Mouse (Mus musculus): ENCODE measurements at regions not wholly inside any gene's neighbourhood (a gene's known extent, or its start where the extent isn't known, plus 50 kb on each side); places are given as distances from the start of the nearest gene placed in this dataset.
A peak's percentile ranks its signal among the peaks of the same experiment; 100 is the strongest.

- no peak overlapping the region for H3K4me3 ChIP-seq (ENCODE audit: low read depth, low read length)
- no peak for DNase-seq (ENCODE audit: low spot score)
- TF ChIP-seq CTCF (IDR thresholded peaks at IDR 0.05): no peak
Observed at GRCm38 (mm10) chr14:118362931-118363330, 96.2 kb downstream of the Gm9376 start.

GRCm38 (mm10) chr14:118363391-118363821, 96.6 kb downstream of the Gm9376 start:
- H3K9me3 ChIP-seq (ENCODE audit: low read length): no peaks in the 10 kb centered on the region
- H3K36me3 ChIP-seq (ENCODE audit: insufficient read depth, low read length): no peaks in the 10 kb centered on the region
- H3K4me2 ChIP-seq (ENCODE audit: low read depth, low read length, poor library complexity, severe bottlenecking): 0 out of 2 replicates have a peak overlapping the region, but pooled peaks have one; percentile 9
- H3K4me3 ChIP-seq (ENCODE audit: low read depth, low read length): no peak overlapping the region
- H3K27me3 ChIP-seq (ENCODE audit: insufficient read depth, low read length): no peaks in the 10 kb centered on the region
- no peak overlapping the region for H3K27ac ChIP-seq (ENCODE audit: low read depth, low read length)
- no peak overlapping the region for H3K9ac ChIP-seq (replicated peaks; ENCODE audit: low read length, poor library complexity, severe bottlenecking)
- ATAC-seq (ENCODE audit: low FRiP score): no peak
- H3K4me1 ChIP-seq (ENCODE audit: insufficient read depth, low read length): no peaks in the 10 kb centered on the region
- WGBS: 63% methylated on average over 21 of the region's 21 CpGs
- peak; percentile 49 for DNase-seq (ENCODE audit: low spot score)
- TF ChIP-seq CTCF (IDR thresholded peaks at IDR 0.05): no peak

More at GRCm38 (mm10) chr14:118362931-118363330, 96.2 kb downstream of the Gm9376 start:
- no peak overlapping the region for H3K4me2 ChIP-seq (ENCODE audit: low read depth, low read length, poor library complexity, severe bottlenecking)
- H3K27ac ChIP-seq (ENCODE audit: low read depth, low read length): no peak overlapping the region
- no peaks in the 10 kb centered on the region for H3K36me3 ChIP-seq (ENCODE audit: insufficient read depth, low read length)
- ATAC-seq (ENCODE audit: low FRiP score): no peak
- 63% methylated on average over 11 of the region's 11 CpGs for WGBS
- H3K27me3 ChIP-seq (ENCODE audit: insufficient read depth, low read length): no peaks in the 10 kb centered on the region
- no peaks in the 10 kb centered on the region for H3K9me3 ChIP-seq (ENCODE audit: low read length)
- H3K4me1 ChIP-seq (ENCODE audit: insufficient read depth, low read length): no peaks in the 10 kb centered on the region
- no peak overlapping the region for H3K9ac ChIP-seq (replicated peaks; ENCODE audit: low read length, poor library complexity, severe bottlenecking)

GRCm38 (mm10) chr14:118366522-118366921, 99.8 kb downstream of the Gm9376 start:
- ATAC-seq (ENCODE audit: low FRiP score) (no peak), DNase-seq (ENCODE audit: low spot score) (no peak)
- Histone ChIP-seq H3K27me3 (ENCODE audit: insufficient read depth, low read length) (no peaks in the 10 kb centered on the region), H3K9ac (replicated peaks; ENCODE audit: low read length, poor library complexity, severe bottlenecking) (no peak overlapping the region), H3K4me1 (ENCODE audit: insufficient read depth, low read length) (0 out of 2 replicates have a peak, but pooled peaks cover 6% of the 10 kb centered on the region), H3K27ac (ENCODE audit: low read depth, low read length) (no peak overlapping the region), H3K9me3 (ENCODE audit: low read length) (no peaks in the 10 kb centered on the region), H3K36me3 (ENCODE audit: insufficient read depth, low read length) (no peaks in the 10 kb centered on the region), H3K4me2 (ENCODE audit: low read depth, low read length, poor library complexity, severe bottlenecking) (no peak overlapping the region), H3K4me3 (ENCODE audit: low read depth, low read length) (no peak overlapping the region)
- TF ChIP-seq CTCF (IDR thresholded peaks at IDR 0.05): no peak
- WGBS: 49% methylated on average over 4 of the region's 4 CpGs

GRCm38 (mm10) chr14:118368619-118369431, 102.1 kb downstream of the Gm9376 start:
- Histone ChIP-seq H3K4me3 (ENCODE audit: low read depth, low read length) (no peak overlapping the region), H3K4me2 (ENCODE audit: low read depth, low read length, poor library complexity, severe bottlenecking) (no peak overlapping the region), H3K9me3 (ENCODE audit: low read length) (no peaks in the 10 kb centered on the region), H3K27ac (ENCODE audit: low read depth, low read length) (no peak overlapping the region), H3K36me3 (ENCODE audit: insufficient read depth, low read length) (no peaks in the 10 kb centered on the region), H3K9ac (replicated peaks; ENCODE audit: low read length, poor library complexity, severe bottlenecking) (no peak overlapping the region), H3K4me1 (ENCODE audit: insufficient read depth, low read length) (0 out of 2 replicates have a peak, but pooled peaks cover 6% of the 10 kb centered on the region), H3K27me3 (ENCODE audit: insufficient read depth, low read length) (no peaks in the 10 kb centered on the region)
- DNase-seq (ENCODE audit: low spot score) (no peak), ATAC-seq (ENCODE audit: low FRiP score) (0 out of 2 replicates have a peak, but pooled peaks have one; percentile 26)
- no peak for TF ChIP-seq CTCF (IDR thresholded peaks at IDR 0.05)
- 17% methylated on average over 9 of the region's 9 CpGs for WGBS

GRCm38 (mm10) chr14:118371336-118371735, 104.6 kb downstream of the Gm9376 start:
- WGBS: 98% methylated on average over 15 of the region's 15 CpGs
- H3K27ac ChIP-seq (ENCODE audit: low read depth, low read length): no peak overlapping the region
- TF ChIP-seq CTCF (IDR thresholded peaks at IDR 0.05): no peak

GRCm38 (mm10) chr14:118374819-118375520, 108.2 kb downstream of the Gm9376 start:
- DNase-seq (ENCODE audit: low spot score): no peak
- no peak for ATAC-seq (ENCODE audit: low FRiP score)
- 88% methylated on average over 10 of the region's 10 CpGs for WGBS
- no peaks in the 10 kb centered on the region for H3K9me3 ChIP-seq (ENCODE audit: low read length)
- H3K4me1 ChIP-seq (ENCODE audit: insufficient read depth, low read length): no peaks in the 10 kb centered on the region
- H3K36me3 ChIP-seq (ENCODE audit: insufficient read depth, low read length): no peaks in the 10 kb centered on the region
- H3K9ac ChIP-seq (replicated peaks; ENCODE audit: low read length, poor library complexity, severe bottlenecking): no peak overlapping the region
- H3K27ac ChIP-seq (ENCODE audit: low read depth, low read length): no peak overlapping the region
- H3K4me2 ChIP-seq (ENCODE audit: low read depth, low read length, poor library complexity, severe bottlenecking): no peak overlapping the region
- no peak overlapping the region for H3K4me3 ChIP-seq (ENCODE audit: low read depth, low read length)
- no peak for TF ChIP-seq CTCF (IDR thresholded peaks at IDR 0.05)
- H3K27me3 ChIP-seq (ENCODE audit: insufficient read depth, low read length): no peaks in the 10 kb centered on the region

More at GRCm38 (mm10) chr14:118371336-118371735, 104.6 kb downstream of the Gm9376 start:
- Histone ChIP-seq H3K4me3 (ENCODE audit: low read depth, low read length) (no peak overlapping the region), H3K36me3 (ENCODE audit: insufficient read depth, low read length) (no peaks in the 10 kb centered on the region), H3K4me1 (ENCODE audit: insufficient read depth, low read length) (0 out of 2 replicates have a peak, but pooled peaks cover 6% of the 10 kb centered on the region), H3K27me3 (ENCODE audit: insufficient read depth, low read length) (no peaks in the 10 kb centered on the region), H3K4me2 (ENCODE audit: low read depth, low read length, poor library complexity, severe bottlenecking) (no peak overlapping the region), H3K9me3 (ENCODE audit: low read length) (no peaks in the 10 kb centered on the region), H3K9ac (replicated peaks; ENCODE audit: low read length, poor library complexity, severe bottlenecking) (no peak overlapping the region)
- ATAC-seq (ENCODE audit: low FRiP score) (no peak), DNase-seq (ENCODE audit: low spot score) (no peak)
